Mouse (Mus musculus) kidney, adult 18-20 months (tissue): ENCODE results near the gene Uqcc2.

ENCODE experiments used
- DNase-seq: peaks from one replicate; pipeline ENCODE4 v3.0.0; 2021

The Uqcc2 gene

DNA sequence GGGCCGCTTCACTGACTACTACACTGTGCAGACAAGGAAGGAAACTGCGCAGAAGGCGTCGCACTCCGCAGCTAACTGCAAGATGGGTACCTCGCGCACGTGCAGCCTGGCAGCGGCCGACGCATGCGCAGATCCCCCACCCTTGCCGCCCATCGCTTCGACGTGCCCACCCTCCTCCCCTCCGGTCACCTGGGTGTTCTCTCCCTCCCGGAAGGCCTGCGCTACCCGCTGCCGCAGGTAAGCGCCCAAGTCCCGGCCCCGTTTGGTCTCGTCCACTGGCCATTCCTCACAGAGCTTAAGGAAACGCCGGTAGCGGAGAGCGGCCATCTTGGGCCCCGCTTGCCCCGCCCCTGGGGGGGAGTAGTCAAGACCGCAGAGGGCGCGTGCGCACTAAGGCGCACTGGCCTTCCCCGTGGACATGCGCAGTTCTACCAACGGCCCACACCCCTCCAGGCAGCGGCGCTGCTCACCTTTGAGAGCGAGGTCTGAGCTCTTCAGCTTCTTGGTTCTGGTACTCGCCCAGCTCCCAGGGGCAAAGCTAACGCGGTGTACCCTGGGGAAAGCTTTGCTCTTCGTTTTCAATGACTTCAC, at the start of gene Uqcc2:
Gene Uqcc2 (minus strand): TSS at position 366 of the 591 bp plus-strand sequence.
- DNase-seq, result peak; percentile 97

DNA sequence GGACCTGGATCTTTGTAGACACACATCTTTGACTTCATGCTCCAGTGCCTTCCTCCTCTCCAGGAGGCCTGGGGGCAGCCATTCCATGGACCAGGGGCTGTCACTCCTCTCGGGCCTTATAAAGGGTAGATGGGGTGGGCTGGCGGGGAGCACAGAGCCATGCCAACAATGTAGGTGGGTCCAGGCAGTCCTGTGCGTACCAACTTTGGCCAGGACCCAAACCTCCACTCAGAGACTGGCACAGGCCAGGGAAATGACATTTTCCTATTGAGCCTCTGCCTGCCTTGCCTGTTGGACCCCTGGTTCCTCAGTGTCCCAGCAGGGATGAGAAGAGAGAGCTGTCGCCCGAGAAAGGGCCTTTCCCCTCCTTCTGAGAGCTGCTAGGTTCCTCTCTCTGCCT, 48.7 kb upstream of the Uqcc2 start:
- DNase-seq, result no peak

DNA sequence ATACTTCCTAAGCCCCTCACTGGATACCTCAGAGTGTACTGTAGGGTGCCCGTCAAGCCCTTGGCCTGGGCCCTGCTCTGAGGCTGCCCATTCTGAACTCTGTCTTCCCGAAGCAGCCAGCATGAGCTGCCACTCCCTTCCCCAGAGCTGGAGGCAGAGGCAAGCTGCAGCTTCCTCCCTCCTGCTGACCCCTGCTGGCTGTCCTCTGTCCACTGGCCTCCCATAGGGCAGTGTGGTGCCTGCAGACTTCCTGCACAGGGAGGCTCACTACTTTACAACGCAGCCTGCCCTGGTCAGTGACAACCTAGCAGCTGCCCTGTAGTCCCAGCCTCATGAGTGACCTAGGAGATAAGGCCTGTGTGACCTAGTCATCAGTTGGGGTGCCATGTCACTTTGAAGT, 48.0 kb upstream of the Uqcc2 start:
- no peak for DNase-seq

DNA sequence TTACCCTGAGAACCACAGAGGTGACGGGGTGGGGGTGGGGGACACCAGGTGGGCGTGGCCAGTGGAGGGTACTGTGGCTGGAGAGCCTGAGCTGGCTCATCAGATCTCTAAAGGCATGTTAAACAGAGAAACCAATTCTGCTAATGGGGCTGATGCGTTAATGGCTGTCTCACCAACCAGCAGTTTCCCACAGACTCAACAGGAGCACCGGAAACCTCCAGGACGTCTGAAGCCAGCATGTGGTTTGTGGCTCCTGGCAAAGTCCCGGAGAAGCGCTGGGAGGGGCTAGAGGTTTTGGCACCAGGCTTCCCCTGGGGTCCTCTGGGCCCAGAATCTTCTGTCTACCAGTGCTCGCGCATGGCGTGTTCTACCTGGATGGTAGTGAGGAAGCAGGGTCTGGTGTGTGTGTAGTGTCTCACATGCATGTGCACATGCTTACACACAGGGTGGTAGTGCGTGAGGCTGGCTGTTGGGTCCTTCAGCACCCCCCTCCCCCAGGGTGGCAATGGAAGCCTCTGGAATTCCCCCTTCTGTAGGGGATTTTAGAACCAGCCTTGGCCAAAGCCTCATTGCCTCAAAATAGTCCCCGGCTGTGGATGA, 46.1 kb upstream of the Uqcc2 start:
- DNase-seq, result no peak

DNA sequence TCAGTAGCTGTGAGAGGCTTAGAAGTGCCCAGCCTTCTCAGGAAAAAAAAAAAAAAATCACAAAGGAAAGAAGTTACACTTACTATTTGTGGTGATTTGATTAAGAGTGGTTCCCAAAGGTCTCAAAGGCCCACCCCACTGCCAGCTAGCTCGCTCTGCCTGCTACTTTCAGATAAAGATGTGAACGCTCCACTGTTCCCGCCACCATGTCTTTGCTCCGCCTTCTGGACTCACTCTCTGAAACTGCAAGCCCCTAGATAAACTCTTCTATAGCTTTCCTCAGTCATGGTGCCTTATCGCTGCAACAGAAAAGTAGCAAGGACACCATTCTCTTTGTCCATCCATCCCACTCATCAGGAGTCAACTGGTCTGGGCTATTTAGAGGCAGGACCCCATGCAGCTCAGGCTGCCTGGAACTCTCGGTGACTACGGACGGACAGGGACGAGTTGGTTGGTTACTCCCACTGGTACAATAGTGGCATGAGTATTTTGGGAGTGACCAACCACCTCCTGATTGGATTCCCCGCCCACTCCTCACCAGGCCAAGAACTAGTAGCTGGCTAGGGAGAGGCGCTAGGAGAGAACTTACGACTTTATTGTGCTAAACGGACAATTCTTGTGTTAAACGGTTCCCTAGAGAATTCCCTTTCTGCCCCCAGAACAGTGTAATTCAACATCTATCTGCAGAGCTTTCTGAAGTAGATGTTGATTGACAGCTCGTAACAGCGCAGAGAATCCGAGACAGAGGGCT, 44.9 kb upstream of the Uqcc2 start:
- DNase-seq, result no peak

DNA sequence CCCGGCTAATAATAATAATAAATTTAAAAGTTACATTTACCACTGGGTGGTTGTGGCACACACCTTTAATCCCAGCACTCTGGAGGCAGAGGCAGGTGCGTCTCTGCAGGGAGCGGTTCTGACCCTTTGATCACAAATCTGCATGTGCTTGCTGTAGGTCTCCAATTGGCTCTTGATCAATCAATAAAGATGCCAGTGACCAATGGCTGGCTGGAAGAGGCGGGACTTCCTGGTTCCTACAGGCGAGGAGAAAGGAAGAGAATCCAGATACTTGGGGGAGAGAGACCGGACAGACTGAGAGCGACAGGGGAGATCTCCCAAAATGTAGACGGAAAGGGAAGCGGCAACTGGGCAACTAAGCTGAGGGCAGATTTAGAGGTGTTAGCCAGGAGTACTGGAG, 44.3 kb upstream of the Uqcc2 start:
- DNase-seq, result no peak

DNA sequence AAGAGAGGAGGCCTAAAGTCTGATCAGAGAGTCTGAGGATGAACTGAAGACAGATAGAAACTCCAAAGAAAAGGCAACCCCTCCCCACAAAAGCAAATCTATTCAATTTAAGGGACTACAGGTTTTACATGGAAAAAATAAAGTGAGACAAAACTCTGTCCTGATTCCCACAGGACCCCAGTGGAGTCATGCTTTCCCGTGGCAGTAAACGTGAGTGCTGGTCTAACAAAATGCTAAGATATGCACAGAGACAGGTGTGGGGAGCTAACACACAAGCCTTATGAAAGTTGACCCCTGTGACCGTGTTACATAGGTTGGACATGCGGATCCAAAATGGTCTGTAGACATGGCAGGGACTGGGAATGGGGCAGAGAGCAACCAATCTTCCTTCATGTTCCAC, 43.0 kb upstream of the Uqcc2 start:
- no peak for DNase-seq

DNA sequence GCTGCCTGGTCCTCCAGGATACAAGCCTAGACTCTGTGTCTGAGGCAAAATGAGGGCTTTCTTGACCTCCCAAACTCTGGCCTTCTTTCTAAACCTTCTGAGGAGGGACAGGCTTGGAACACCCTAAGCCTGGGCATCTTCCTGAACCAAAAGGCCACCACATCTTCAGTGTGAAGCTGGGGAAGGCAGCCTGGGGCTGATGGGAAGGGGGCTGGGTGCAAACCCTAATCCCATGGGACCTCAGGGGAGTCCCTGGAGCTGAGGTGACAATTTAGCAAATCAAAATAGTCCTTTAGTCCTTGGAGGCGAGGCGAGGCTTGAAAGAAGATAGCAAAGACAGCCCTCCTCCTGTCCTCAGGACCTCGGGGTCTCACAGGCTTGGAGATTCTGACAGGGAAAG, 42.6 kb upstream of the Uqcc2 start:
- no peak for DNase-seq

DNA sequence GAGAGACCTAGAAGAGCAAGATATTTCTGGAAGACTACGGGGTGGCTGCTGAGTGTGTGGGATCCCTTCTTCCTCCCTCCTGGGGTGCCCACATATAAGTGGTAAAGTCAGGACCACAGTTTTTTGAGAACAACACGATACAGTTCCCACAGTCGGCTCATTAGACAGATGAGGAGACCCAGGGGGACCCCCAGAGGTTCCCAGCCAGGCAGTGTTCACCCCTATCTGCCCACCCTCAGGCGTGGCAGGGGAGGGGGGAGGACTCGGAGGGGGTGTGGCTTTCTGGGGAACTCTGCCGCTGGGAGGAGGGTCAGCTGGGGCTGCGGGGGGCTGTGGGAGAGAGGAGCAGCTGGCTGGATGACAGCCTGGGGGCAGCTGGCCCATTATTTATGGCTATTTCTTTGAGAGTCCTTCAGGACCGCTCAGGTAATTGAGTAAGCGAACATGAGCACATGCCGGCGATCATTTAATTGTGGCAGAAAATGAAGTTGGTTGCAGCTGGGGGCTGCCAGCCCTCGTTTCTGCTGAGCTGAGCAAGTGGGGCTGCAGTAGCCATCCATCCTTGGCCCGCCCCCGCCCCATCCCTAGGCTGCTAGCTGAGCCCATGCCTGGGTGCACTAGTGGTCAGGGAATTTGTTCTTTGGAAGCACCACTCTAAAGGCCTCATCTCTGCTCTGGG, 41.6 kb upstream of the Uqcc2 start:
- no peak for DNase-seq

DNA sequence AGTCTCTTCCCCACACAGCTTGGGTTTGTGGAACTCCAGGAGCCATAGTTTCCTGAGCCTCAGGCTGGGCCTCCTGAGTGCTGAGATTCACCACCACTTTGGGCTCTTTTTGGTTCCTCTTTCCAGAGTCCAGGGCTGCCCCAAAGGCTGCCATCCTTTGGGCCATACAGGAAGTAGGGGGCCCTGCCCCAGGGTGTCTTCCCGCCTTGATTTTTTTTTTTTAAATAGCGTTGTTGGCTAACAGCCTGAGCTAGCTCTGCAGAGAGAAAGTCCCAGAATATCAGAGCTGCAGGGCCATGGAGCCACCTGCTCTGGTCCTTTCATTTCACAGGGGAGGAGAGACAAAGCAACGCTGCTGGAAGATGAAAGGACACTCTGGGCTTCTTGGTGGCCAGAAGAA, 40.0 kb upstream of the Uqcc2 start:
- no peak for DNase-seq

DNA sequence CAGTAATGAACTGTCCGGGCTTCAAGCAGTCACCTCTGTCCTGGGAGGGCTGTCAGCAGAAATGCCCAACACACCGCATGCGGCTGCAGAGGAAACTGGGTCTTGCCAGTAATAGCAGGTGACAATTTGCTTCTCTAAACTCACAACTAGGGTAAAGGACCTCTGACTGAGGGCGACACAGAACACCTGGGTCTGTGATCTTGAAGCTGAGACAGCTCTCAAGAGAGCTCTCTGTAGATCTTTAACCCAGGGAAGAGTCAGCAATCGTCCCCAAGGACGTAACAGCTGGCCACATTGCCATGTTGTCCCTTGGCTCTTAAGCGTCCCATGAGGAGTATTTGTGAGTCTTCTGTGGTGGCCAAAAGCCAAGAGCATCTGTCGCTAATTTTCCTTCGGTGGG, 38.7 kb upstream of the Uqcc2 start:
- DNase-seq, result no peak

DNA sequence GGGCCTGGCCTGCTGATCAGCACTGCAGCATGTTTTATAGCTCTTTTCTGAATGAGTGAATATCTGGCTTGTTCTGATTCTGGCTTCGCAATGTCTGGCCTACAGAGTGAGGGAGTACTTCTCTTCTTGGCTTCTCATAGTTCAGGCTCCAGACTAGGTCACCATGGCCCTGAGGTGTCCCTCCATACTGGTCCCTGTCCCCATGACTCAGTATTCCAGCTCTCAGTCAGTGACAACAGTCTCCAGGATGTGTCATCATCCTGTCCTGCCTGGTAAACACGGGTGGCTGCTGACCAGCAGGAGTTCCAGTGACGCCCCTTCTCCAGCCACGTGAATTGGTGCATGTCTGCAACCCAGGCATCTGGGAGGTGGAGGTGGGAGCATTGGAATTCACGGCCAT, 37.4 kb upstream of the Uqcc2 start:
- DNase-seq, result no peak

DNA sequence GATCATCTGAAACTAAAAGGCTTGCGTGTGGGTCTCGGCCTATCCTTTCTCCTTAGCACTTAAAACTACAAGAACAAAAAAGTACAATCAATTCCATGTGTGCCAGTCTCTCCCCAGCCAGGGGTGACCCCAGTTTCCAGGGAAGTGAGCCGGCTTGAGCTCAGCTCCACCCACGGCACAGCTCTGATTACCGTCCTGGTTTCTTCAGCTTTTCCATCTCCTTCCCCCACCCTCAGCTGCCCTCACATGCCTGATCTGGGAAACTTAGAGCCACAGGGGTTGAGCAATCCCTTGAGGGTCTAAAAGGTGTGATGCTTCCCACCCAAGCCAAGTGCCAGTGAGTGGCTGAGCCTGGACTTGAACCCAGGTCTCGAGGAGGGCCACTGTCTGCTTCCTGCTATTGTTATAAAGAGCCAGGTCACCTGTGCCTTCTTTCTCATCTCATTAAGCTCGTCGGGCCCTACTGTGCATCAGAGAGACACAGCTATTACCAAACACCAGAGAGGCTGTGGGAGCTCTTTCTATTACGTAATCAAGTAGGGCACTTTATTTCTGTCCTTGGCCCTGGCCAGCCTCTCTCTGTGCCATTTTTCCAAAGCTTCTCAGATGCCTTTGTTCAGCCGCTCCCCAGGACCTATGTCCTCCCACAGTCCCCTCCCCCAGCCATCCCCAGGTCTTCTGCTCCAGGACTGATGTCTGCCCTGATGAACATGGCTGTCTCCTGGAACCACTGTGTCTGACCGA, 36.4 kb upstream of the Uqcc2 start:
- DNase-seq, result no peak

DNA sequence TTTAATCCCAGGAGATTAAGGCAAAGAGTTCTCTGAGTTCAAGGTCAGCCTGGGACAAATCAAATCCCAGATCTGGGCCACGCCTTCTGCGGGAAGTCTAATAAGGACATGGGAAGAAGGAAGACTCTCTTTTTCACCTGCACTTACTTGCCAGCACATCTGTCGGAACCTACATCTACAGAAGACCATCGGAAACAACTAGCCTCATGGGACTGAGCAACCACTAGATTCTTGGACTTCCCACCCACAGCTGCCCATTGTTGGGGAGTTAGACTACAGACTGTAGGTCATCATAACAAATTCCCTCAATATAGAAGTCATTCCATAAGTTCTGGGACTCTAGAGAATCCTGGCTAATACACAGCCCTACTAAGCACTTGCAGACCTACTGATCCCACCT, 34.9 kb upstream of the Uqcc2 start:
- DNase-seq, result no peak

DNA sequence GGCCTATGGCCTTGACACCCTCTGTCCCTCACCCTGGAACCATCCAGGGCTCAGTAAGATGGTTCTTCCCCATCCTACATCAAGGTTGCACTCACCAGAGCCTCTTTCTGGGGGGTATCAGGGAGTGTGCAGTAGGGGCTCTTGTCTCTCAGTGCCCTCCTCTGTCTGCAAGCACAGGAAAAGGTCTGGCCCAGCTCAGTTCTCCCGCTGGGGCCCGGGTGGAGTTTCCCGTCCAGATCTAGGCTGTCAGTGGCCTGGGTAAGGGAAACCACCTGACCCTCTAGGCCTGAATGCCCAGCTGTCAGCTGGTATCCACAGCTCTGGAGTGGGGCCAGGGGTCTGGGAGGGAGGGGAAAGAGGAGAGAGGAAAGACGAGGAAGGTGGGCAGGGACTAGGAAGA, 33.8 kb upstream of the Uqcc2 start, which contains the start of gene Ip6k3:
Gene Ip6k3 (minus strand): TSS at position 251 of the 400 bp plus-strand sequence.
- no peak for DNase-seq

DNA sequence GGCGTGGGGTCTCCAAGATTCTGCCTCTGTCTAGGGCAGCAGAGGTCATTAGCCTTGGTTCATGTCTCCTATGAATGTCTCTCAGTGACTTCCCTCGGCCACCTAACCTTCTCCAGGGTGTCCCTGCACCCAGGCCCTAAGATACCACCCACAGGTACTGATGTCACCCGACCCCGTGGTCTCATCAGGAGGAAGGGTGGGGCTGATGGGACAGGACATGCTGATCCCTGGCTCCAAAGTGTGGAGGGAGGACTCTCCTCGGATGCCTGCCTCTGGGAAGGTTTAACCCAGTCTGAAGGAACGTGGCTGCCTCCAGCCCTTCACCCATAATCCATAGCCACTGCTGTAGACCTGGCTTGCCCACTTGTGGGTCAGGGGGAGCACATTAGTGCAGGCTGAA, 33.2 kb upstream of the Uqcc2 start:
- no peak for DNase-seq

DNA sequence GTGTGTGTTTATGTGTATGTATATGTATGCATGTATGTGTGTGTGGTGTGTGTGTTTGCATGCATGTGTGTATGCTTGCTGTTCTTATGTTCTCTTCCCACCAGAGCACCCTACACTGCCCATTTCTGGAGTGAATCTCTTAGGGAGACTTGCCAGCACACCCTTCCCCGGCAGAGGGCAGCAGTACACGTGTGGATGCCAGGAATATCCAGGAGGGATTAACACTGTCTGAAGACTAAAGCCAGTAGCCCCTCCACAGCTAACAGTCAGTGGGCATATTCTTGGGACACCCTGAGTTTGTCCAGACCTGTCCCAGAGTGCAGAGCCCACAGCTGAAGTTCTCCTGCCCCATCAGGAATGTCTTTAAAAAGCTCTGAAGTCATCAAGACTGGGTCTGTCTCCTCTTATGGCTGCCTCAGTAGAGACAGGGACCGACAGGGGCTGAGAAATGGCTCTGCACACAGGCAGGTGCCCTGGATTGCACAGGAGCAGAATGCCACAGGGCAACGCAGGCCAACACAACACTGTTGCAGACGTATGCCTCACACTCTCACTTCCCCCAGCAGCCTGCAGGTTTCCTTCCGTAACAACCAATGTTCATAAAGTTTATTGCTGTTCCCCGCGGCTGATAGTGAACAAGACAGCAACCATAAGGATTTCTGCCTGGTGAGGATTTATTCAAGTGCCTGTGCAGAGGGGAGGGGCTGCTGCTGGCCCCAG, 31.5 kb upstream of the Uqcc2 start:
- peak; percentile 42 for DNase-seq

DNA sequence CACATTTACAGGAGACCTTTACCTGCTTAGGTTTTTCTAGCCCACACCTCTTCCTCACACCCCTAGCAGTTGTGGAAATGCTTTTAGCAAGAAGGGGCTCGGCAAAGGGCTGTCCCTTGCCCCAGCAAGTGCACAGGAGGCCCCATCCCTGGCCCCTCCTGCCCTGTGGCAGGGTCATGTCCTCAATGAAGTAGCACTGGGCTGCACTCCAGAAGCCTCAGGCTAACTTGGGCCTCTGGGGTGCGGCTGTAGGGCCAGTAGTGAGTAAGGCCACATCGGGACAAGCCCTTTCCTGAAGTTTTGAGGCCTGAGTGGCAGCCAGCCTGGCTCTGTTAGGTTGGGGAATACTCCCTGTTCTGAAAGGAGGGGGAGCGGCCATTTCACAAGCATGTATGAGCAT, 27.2 kb upstream of the Uqcc2 start:
- no peak for DNase-seq

DNA sequence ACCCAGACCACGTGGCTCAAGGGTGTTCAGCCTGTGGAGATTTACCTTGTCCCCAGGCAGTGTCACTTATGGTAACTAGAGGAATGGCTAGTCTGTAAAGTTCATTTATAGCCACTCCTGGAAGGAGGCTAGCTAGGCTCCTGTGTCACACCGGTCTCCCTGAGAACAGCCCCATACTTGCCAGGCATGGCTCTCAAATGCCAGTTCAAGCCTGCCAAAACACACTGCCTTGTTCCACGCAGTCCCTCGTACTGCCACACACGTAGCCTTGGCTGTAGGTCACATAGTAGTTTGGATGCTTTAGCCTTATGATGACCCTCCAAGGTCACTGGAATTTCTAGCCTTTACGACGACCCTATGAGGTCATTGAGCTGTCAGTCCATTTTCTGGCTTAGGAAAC, 25.5 kb upstream of the Uqcc2 start:
- DNase-seq, result no peak

DNA sequence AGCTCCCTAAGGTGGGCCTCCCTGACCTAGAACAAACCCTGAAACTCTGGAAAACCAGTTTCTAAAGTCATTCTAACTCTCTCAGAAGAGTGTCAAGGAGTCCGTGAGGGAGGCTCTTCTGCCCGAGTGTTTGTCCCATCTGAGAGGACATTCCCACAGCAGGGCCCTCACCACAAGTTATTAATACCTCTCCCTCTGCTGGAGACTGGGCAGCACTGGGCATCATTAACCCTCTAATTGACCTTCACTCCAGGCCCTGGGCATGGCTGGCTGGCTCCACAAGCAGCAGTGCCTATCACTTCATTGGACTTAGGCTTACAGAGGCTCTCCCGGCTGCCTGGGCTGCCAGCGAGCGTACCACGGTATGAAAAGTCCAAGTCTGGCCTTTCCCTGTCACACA, 24.7 kb upstream of the Uqcc2 start:
- DNase-seq, result no peak

DNA sequence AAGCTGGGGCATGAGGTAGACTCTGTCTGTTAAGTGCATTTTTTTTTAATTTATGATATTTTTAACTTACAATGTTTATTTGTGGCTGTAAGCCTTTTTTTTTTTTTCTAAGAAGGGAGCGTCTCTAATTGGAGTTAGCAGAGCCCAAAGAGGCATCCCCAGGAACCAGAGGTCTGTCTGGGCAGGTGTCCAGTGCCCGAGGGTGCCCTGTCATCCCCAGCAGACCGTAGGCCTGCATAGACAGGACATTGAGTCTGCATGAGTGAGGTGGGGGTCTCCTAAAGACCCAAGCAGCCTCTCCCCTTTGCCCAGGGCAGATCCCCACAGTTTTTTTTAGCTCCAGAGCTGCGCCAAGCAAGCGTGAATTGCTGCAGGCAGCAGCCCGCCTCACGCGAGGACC, 22.0 kb upstream of the Uqcc2 start:
- no peak for DNase-seq

DNA sequence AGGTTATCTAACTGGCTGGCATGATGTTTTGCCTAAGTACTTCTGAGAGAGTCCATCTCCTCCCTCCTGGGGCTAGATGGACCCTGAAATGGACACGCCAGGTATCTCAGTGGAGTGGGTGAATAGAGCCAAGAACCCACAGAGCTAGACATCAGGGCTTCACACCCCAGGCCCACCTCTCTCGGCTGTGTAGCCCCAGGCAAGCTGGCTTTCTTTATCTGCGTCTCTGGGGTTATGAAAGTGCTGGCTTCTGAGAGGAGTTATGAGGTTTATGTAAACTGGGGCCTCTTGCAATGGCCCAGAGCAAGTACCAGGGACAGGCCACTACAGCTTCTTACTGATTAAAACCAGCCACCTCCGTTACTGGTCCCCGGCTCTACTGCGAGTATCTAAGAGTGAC, 21.2 kb upstream of the Uqcc2 start:
- no peak for DNase-seq

DNA sequence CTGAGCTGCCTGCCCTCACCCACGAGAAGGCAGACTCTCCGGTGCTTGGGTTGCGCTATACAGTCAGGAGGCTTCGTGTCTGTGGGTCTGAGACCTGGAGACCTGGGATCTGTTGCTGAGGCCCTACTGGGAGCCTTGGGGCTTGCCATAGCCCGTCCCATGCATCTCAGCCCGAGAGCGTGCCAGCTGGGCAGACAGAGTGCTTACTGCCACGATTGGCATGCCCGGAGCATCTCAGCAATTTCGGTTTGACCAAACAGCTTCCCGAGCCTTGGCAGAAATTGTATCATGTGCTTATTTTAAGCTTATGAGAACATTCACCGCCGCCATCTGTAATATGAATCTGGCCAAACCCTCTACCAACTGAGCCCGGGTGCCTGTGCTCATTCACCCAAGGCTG, 20.5 kb upstream of the Uqcc2 start:
- DNase-seq, result no peak
